Mouse (Mus musculus): ENCODE measurements around the gene Ric3.

- TF ChIP-seq POLR2A (IDR thresholded peaks at IDR 0.05; ENCODE audit: borderline replicate concordance, control insufficient read depth, low read depth, low read length) (no peak), CTCF (IDR thresholded peaks at IDR 0.05; ENCODE audit: control insufficient read depth, insufficient read depth, low read length) (no peak)
Observed at GRCm38 (mm10) chr7:109039445-109039844, 43.7 kb downstream of the Ric3 start.
